Mouse (Mus musculus) cerebellum, postnatal 36 days (tissue): ENCODE measurements around the gene Trp53tg5.

Experiments used
- DNase-seq, 2 experiments: peaks; one replicate each; pipeline ENCODE4 v3.0.0; 2021 to 2022; ENCODE audit warnings: mixed read lengths in 2 of 2

Gene Trp53tg5

GRCm38 (mm10) chr2:164473624-164474023 lies at the start of gene Trp53tg5:
Trp53tg5 (minus strand) TSS chr2:164473724.
- DNase-seq = no peak

GRCm38 (mm10) chr2:164522280-164522679 lies 48.8 kb upstream of the Trp53tg5 start:
- no peak for DNase-seq

GRCm38 (mm10) chr2:164521841-164522240 lies 48.3 kb upstream of the Trp53tg5 start:
- DNase-seq = no peak

GRCm38 (mm10) chr2:164520782-164521181 lies 47.3 kb upstream of the Trp53tg5 start:
- DNase-seq = peak; percentile 23 to 32

- no peak for DNase-seq
These were observed 45.6 kb upstream of the Trp53tg5 start for GRCm38 (mm10) chr2:164519171-164519526.

- no peak for DNase-seq
These were observed 45.0 kb upstream of the Trp53tg5 start for GRCm38 (mm10) chr2:164518266-164519170.

GRCm38 (mm10) chr2:164517485-164518221 lies 44.1 kb upstream of the Trp53tg5 start:
- peak; percentile 50 to 58 for DNase-seq

- no peak for DNase-seq
These were observed 43.1 kb upstream of the Trp53tg5 start for GRCm38 (mm10) chr2:164516592-164516991.

GRCm38 (mm10) chr2:164515897-164516296 lies 42.4 kb upstream of the Trp53tg5 start:
- DNase-seq = no peak

- DNase-seq = no peak
These were observed 41.4 kb upstream of the Trp53tg5 start for GRCm38 (mm10) chr2:164514916-164515315.

- no peak for DNase-seq
These were observed 39.9 kb upstream of the Trp53tg5 start for GRCm38 (mm10) chr2:164513389-164513788.

- DNase-seq = no peak
These were observed 38.8 kb upstream of the Trp53tg5 start for GRCm38 (mm10) chr2:164512121-164512909.

GRCm38 (mm10) chr2:164510621-164511190 lies 37.2 kb upstream of the Trp53tg5 start:
- no peak for DNase-seq

- no peak for DNase-seq
These were observed 34.3 kb upstream of the Trp53tg5 start for GRCm38 (mm10) chr2:164507811-164508210.

GRCm38 (mm10) chr2:164505619-164506347 lies 32.3 kb upstream of the Trp53tg5 start:
- DNase-seq = no peak

- no peak for DNase-seq
These were observed 31.4 kb upstream of the Trp53tg5 start for GRCm38 (mm10) chr2:164504919-164505318.

GRCm38 (mm10) chr2:164500511-164500910 lies 27.0 kb upstream of the Trp53tg5 start:
- no peak for DNase-seq

GRCm38 (mm10) chr2:164499317-164499716 lies 25.8 kb upstream of the Trp53tg5 start:
- no peak for DNase-seq

GRCm38 (mm10) chr2:164497691-164498268 lies 24.3 kb upstream of the Trp53tg5 start:
- peak in 1 of 2 experiments; percentile 15 for DNase-seq

GRCm38 (mm10) chr2:164496847-164497690 lies 23.5 kb upstream of the Trp53tg5 start, which contains the start of gene Pigt:
Pigt (plus strand) TSS chr2:164497520.
- peak; percentile 88 to 90 for DNase-seq
